Mouse (Mus musculus): Measurements from ENCODE around the gene Exosc8. TPM values are rescaled to one million over a fixed set of nuclear protein-coding genes. Genes with fewer than 3 reads are reported as not detected.
"Not testable (repeated sequence)": the region's sequence is repeated elsewhere in the genome, so short reads cannot be mapped to it uniquely, and the experiment has no call there.

The Exosc8 gene
- total RNA-seq, 2 experiments from 2014 or later, result 29.5 to 41.6 TPM

DNA sequence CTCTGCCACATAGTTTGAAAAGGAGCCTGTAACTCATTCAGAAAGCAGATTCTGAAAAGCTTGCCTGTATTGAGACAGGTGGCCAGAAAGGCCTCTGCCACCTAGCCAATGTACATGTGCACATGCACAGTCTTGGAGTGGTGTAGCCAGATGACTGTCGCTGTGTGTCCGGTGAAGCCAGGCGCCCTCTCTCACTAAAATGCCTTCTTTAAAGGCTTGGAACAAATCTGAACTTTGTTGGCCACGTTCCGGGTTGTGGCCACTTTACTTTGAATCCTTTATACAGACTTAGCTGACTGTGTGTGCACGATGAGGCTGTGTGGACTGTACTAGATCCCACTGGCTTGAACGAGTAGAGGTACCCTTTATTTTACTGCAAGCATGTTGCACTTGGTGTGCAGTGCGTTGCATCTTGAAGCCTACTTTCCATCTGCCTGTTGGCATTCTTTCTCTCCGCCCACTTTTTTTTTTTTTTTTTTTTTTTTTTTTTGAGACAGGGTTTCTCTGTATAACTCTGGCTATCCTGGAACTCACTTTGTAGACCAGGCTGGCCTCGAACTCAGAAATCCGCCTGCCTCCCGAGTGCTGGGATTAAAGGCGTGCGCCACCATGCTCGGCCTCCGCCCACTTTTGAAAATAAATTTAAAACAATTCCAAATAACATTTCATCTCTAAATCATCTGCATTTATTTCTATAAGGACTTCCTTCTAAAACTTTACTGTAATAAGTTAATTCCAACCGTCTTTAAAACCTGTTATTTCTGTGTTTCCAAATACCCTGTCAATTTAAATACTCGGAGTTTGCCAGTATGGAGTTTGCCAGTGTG lies 1.1 kb upstream of the Exosc8 start:
- peak in 1 of 2 experiments; percentile 10 for DNase-seq

DNA sequence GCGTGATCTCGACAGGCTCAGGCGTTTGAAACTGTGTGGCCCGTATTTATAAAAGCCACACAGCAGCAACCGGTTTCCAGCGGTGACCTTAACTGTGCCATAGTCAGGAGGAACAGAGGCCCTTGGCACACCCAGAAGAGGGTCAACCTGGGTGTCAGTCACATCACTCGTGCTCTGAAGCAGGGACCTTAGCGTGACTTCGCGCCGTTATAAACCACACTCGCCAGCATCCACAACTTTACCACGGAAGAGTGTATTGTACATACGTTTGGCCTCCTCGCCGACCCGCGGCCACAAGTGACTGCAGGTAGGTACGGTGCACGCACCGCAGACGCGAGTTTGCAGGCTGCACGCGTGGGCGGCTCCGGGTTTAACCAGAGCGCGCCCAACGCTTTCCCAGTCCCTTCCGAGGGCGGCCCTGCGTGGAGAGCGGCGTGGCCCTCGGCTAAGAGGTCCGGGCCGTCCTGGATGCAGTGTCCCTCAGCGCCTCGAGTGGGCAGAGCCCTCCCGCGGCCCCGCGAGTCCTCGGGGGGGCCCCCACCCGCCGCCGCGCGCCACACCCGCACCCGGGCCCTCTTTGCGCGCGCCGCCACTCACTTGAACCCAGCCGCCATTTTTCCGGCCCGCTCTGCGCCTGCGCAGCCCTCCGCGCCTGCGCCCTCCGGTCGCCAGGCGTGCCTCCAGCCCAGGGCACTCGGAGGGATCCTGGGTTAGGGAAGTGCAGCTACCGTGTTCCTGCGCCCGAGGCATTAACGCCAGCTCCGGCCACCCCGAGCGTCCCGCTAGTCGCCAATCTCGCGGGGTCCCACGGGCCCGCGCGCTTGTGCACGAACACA lies 564 bp downstream of the Exosc8 start:
- DNase-seq, result peak; percentile 92 to 93

DNA sequence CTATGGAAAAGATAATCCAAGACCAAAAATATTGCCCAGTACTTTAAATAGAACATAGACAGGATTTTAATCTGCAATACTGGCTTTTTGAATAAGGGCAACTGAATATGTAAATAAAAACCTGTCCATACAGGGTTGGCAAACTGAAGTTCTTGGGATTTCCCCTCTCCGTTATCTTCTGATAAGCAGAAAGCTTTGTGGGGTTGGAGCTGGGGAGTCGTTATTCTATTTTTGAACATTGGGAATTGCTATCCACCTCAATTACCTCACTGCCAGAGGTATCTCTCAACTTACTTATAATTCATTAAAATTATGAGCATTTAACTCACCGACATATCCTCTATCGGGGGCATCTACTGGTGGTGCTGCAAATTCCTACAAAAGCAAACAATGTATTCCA lies 2.8 kb downstream of the Exosc8 start:
- no peak for DNase-seq

DNA sequence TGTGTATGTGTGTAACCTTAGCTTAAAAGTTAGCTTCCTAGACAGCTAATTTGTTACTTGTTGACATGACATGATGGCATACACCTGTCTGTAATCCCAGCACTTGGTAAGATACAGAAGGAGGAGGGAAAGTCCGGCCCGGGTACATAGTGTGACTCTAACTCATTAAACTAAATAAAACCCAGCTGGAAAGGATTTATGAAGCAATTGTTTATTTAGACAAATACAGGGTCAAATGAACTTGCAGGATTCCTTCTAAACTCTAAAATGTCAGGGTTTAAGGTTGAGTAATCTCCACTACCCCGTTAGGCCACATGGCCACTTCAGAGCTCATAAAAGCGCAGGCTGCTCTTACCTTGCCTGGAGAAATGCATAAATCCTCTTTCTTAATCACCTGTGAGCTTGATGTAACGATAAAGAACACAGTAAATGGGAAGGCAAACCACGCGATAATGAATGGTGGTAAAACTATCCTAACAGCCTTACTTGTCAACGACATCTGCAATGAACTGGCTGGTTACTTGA lies 3.5 kb downstream of the Exosc8 start:
- no peak for DNase-seq

DNA sequence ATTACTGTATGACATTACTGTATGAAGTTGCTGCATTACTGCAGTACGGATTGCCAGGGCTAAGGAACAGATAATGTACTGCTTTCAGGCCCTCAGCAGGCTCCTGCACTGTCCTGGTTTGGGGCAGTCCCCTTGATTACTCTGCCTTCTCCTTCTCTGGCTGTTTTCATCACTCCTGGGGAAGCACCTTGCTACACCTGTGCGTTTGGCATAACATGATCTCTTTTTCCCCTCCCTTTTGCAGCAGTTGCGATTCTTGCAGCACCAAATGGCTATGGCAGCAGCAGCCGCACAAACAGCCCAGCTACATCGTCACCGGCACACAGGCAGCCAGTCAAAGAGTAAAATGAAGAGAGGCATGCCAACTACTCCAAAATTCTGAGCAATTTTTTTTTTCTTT lies 7.1 kb downstream of the Exosc8 start:
- DNase-seq, result no peak

DNA sequence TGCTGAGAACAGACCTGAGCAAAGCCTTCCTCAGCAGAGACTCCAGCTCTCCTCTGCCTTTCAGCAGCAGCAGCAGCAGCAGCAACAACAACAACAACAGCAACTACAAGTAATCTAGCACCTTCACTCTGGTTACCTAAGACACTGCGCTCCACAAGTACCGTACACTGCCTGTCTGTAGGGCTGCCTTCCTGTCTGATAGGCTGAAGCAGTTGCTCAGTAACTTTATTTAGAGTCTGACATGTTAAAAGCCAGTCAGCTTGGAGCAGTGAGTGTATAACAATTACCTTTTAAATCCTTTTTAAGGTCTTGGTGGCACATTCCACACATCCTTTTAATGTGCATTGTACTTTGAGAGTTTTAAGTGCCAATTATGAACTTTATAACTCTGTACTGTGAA lies 7.6 kb downstream of the Exosc8 start:
- no peak for DNase-seq

DNA sequence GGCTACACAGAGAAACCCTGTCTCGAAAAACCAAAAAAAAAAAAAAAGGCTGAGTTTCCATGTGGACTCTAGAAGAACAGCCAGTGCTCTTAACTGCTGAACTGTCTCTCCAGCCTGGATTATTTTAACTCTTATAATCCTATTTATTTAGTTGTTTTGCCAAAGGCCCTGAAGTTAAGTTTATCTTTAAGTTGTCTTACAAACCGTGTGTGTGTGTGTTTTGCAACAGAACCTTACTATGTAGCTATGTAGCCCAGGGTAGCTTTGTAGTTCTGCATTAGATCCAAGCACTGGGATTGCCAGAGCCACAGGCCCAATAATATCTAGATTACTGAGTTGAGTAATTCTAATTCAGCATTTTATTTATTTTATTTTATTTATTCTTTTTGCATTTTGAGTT lies 9.8 kb downstream of the Exosc8 start:
- DNase-seq, result no peak

DNA sequence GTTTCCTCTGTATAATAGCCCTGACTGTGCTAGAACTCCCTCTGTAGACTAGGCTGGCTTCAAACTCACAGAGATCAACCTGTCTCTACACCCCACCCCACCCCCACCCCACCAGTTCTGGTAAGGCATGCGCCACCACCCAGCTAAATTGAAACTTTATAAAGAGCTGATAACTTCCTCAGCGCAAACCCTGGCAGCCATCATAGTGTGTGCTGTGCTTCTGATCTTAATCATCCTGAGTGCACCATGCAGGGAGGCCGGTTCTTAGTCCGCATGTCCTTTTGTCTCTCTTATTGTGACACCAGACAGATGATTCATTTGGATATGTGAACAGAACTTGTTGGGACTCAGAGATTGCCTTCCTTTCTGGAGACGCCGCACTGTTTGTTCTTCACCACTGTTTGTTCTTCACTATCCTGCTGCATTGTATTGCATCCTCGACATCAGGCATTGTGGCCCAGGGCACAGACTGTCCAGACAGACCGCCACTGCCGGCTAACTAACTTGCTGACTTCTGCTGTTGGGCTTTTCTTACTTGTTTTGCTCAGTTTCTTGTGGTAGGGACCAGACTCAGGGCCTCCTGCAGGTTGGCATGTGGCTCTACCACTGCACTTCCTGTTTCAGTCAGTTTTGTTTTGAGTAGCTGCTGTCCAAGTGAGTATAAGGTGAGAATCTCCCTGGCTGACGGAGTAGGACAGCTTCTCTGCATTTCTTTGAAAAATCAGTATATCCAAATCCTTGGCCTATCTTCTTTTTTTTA lies 11.3 kb downstream of the Exosc8 start:
- no peak for DNase-seq

DNA sequence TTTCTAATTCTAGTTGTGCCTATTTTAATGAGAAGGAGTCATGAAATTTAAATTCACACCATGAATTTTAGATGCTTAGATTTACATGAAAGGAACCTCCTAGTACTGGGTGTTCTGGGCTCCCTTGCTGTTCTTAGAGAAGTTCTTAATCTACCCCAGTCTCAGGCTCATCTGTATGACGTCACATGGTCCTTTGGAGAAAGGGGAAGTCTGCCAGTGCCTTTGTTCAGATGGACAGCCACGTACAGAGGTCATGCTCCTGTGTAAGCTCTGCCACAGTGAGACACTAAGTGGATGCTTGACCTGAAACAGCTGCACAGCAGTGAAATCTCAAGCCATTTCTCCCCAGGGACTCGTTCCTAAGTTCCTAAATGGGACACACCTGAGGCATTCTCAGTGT lies 16.2 kb downstream of the Exosc8 start:
- no peak for DNase-seq

DNA sequence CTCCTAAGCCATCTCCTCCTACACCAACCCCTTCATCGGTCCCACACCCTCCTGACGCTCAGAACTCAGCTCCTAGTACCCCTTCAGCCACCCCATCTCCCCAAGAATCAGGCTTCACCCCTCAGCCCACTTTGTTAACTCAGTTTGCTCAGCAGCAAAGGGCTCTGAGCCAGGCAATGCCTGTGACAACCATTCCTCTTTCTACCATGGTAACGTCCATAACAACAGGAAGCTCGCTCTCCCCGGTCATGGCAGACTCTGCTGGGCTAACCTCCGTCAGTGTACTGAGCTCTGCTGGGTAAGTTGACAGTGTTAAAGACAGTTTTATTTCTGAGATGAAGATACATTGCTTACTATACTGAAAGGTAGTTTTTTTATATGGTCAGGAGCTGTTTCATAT lies 17.8 kb downstream of the Exosc8 start:
- DNase-seq, result no peak

DNA sequence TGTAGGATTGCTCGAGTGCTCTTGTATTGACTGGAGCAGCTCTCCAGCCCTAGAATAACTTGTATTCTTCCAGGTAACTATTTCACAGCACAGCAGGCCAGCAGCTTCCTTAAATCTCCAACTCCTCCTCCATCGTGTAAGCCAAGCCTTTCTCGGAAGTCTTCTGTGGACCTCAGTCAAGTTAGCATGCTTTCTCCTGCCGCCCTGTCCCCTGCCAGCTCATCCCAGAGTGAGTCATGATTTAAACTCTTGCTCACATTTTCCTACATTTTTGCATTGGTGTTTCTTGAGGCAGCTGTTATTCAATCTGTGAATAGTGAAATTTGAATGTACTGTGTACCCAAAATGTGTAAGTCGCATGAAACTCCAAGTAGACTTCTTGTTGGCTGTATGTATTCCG lies 19.7 kb downstream of the Exosc8 start:
- peak; percentile 30 to 43 for DNase-seq

DNA sequence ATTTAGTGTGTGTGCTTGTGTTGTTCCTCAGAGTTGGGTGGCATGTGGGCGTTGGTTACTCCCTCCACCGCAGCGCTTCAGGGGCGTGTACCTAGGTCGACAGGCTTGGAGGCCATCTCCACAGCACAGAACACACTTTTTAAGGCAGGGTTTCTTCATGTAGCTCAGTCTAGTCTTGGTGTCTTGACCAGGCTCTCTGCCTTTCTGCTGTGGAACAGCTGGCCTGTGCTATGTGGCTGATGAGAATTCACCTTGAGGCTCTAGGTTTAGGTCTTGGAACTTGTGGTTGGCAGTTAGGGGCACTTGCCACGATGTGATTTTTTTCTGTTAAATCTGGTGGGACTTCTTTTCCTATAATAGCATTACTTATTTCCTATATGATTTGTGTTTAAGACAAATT lies 20.9 kb downstream of the Exosc8 start, which contains the start of gene Gm21958:
Gene Gm21958, minus strand, starts transcription at position 101 of the 400 bp plus-strand sequence.
- DNase-seq, result no peak

DNA sequence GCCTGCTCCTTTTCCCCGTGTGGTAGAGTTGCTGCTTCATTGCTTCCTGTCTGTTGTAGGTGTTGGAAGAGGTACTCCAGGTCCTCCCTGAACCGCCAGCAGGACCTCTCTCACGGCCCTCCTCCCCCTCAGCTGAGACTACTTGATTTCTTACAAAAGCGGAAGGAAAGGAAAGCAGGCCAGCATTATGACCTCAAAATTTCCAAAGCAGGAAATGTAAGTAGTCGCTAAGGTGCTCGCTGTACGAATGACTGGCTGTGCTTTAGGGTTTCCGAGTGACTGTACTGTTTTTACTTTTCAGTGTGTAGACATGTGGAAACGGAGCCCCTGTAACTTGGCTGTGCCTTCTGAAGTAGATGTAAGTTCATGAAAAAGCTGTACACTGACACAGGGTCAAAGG lies 26.2 kb downstream of the Exosc8 start:
- DNase-seq, result no peak

DNA sequence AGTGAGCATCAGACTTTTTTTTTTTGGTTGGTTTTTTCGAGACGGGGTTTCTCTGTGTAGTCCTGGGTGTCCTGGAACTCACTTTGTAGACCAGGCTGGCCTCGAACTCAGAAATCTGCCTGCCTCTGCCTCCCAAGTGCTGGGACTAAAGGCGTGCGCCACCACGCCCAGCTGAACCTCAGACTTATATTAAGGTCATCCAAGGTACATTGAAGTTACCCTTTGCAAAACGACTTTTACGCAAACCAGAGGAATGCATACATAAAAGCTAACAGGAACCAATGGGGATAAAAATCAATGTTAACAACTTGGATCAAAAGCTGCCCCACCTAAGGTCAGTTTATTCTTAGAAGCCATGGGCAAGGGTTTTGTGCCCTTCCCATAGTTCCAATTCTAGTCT lies 31.1 kb downstream of the Exosc8 start:
- not testable (repeated sequence) for DNase-seq

DNA sequence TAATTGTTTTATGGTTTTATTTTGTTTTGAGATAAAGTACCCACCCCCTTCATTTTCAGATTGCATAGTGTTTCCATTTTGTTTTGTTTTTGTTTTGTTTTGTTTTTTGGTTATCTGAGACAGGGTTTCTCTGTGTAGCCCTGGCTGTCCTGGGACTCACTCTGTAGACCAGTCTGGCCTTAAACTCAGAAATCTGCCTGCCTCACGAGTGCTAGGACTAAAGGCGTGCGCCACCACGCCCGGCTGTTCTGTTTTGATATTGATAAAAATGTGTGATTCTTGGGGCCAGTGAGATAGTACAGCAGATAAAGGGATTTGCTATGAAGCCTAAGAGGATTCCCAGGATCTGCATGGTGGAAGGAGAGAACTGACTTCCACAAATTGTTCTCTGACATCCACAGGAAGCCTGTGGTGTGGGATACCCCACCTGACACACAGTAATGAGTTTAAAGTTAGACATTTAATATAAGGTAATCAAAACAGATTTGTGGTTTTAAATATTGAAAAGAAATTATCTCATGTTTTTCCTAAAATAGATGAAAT lies 35.4 kb downstream of the Exosc8 start:
- no peak for DNase-seq

DNA sequence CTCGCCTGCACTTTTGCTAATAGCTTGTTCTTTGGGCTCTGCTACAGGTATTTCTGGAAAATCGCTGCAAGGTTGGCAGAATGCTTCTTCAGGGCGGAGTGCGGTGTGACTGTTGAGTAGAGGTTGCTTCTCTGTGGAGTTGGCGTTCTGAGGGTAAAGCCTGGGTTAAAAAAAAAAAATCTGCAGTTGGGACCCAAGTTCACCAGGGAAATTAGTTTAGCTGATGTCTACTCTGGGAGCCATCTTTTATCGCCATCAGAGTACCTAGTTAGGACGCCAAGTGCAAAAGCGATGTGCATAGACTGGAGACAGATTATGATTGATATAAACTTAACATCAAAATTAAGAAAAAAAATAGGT lies 42.2 kb downstream of the Exosc8 start:
- no peak for DNase-seq

DNA sequence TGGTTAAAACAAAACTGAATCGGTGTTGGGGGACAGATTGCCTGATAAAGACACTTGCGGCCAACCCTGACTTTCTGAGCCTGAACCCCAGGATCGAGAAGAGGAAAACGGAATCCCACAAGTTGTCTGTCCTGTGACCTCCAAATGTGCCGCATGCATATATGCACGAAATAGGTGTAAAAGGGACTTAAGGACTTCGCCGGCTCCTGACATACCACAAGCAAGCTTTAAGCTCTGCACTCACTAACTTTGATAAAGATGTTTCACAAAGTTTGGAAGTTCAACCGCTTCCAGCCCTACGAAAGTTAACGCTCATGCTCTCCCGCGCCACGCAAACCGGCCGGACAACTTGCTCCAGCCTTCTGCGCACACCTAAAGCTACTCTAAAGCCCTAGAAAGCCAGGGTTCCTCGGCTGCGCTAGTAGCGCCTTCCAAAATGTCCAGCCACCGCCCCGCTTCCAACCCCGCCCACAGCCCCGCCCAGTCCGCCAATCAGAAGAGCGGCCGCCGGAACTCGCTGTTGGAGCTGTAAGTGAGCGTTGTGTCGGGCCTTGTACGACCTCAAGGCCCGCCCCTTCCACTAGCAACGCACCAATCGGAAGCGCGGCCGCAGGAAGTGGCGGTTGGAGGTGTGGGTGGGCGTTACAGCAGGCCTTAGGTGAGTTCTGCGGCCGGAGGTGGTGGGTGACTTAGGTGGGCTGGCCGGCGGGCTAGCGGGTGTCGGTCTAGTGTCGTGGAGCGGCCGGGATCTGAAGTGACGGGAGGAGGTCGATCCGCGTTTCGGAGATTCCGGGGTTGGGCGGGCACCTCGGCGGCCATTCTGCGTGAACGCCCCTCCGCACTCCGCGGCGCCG lies 42.8 kb downstream of the Exosc8 start, which contains the start of gene Supt20:
Gene Supt20, plus strand, starts transcription at position 606 of the 854 bp plus-strand sequence.
- peak; percentile 94 to 95 for DNase-seq

DNA sequence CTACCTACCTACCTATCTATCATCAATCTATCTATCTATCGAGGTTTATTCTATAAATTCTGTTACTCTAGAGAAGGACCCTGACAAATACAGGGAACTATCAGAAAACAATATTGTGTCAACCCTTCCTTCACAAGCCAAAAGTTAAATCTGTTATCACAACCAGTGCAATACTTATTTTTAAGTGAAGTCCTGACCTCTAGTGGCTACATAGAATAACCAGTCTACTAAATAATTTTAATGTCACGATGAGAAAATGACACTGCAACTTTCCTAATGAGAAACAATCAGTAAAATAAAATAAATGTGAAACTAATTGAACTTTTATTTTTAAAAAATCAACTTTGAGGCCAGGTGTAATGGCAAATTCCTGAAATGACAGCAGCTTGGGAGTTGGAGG lies 46.1 kb downstream of the Exosc8 start:
- no peak for DNase-seq

DNA sequence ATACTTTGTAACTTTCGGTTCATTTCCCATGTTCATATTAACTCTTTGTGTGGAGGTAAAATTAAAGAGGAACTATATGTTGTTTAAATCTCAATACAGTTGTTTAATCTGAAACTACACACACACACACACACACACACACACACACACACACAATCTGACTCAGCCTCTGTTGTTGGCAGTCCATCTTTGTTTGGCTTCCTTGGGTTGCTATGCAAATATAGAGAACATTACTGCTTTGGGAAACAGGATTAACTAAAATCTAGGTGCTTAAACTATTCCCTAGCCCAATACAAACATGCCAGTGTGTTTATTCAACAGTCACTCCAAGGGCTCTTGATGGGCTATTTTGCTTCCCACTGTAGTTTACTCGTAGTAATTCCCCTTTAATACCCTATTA lies 47.9 kb downstream of the Exosc8 start:
- DNase-seq, result no peak

DNA sequence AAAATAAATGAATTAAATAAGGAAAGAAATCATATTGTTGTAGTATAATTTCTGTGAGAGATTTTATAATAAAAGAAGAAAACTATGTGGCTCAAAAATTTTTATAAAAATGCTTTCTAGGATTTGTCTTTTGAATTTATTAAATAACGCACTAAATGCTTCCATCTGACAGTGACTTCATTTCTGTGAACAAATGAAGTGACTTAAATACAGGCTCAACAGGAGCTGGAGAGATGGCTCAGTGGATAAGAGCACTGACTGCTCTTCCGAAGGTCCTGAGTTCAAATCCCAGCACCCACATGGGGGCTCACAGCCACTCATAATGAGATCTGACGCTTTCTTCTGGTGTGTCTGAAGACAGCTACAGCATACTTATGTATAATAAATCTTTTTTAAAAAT lies 50.0 kb downstream of the Exosc8 start:
- DNase-seq, result no peak
